Comparison of ENCODE assay signal across 18 mouse cellular contexts in genomic region chr7:101617438-101618165, GRCm38 (mm10). TPM values are rescaled to one million over a fixed set of nuclear protein-coding genes. Genes with fewer than 3 reads are reported as not detected.
DNase-seq lines count a peak whose midpoint lies in the region; ATAC-seq and TF ChIP-seq lines count a peak whose summit lies in the region.
"Had no signal": no experiment of that assay in that cellular context is flagged by ENCODE, and none has a peak within 500 bp of the region (broad histone marks: within the 10 kb centered on the region; RNA-seq: fewer than 3 reads in every experiment).

No protein-coding gene starts in this region.

- H3K9me3 ChIP-seq in hindbrain, embryonic 10.5 days = no peaks in the 10 kb centered on the region
- H3K9me3 ChIP-seq: heart, embryonic 13.5 days; hindbrain, embryonic 15.5 days; limb, embryonic 15.5 days had no signal

- H3K4me3 ChIP-seq in hindbrain, embryonic 10.5 days = no peak overlapping the region
- no peak overlapping the region for H3K4me3 ChIP-seq in gastrocnemius, adult 2 months
- H3K4me3 ChIP-seq: erythroblast, embryonic 14.5 days; heart, embryonic 13.5 days; hindbrain, embryonic 15.5 days; limb, embryonic 15.5 days had no signal

- no peak overlapping the region for H3K27ac ChIP-seq in hindbrain, embryonic 10.5 days
- no peak overlapping the region for H3K27ac ChIP-seq in gastrocnemius, adult 2 months
- H3K27ac ChIP-seq: hindbrain, embryonic 15.5 days; limb, embryonic 15.5 days had no signal

- H3K4me1 ChIP-seq in hindbrain, embryonic 10.5 days (replicated peaks) = no peaks in the 10 kb centered on the region
- H3K4me1 ChIP-seq: hindbrain, embryonic 15.5 days; limb, embryonic 15.5 days had no signal

- H3K27me3 ChIP-seq in hindbrain, embryonic 10.5 days (ENCODE audit: insufficient read depth, poor library complexity, severe bottlenecking) = no peaks in the 10 kb centered on the region
- H3K27me3 ChIP-seq: heart, embryonic 13.5 days; hindbrain, embryonic 15.5 days; limb, embryonic 15.5 days had no signal

- no peak for TF ChIP-seq CTCF in gastrocnemius, adult 2 months (IDR thresholded peaks at IDR 0.05)

- H3K36me3 ChIP-seq in hindbrain, embryonic 10.5 days = no peaks in the 10 kb centered on the region
- H3K36me3 ChIP-seq: heart, embryonic 13.5 days; hindbrain, embryonic 15.5 days; limb, embryonic 15.5 days had no signal

- ATAC-seq in activated CD4-positive, CD25-positive, alpha-beta regulatory T cell, adult 4 months = peak; percentile 29
- ATAC-seq: midbrain, embryonic 16.5 days had no signal

- peak; percentile 78 to 82 for DNase-seq in frontal cortex, adult 2 months (ENCODE audit: extremely low spot score in 1 of 2, low spot score in 1 of 2)
- peak; percentile 35 to 38 for DNase-seq in layer of hippocampus, postnatal 10 days (ENCODE audit: low spot score in 2 of 2)
- DNase-seq in right cerebral cortex, adult 2 months (ENCODE audit: low spot score in 2 of 2) = peak; percentile 74 to 77
- DNase-seq in hindbrain, embryonic 10.5 days (ENCODE audit: low spot score) = no peak
- DNase-seq in gastrocnemius, adult 2 months = no peak
- no peak for DNase-seq in yolk sac, embryonic 10.5 days (ENCODE audit: low spot score)
- DNase-seq: gastrocnemius, postnatal 10 days; kidney, postnatal 10 days; lung, postnatal 10 days had no signal

- WGBS in hindbrain, embryonic 10.5 days = 70% methylated on average over 10 of the region's 10 CpGs

- intact Hi-C loops in gastrocnemius, adult 2 months (cut with DNase I) = no loop called here

RNA-seq across cellular contexts. Expression of gene Art2b, which starts 32.2 kb away (rescaled TPM):
- polyA plus RNA-seq in activated CD4-positive, CD25-positive, alpha-beta regulatory T cell, adult 4 months (2017; shearing (Covaris generic)) = 100 to 1,000 TPM in 1 of 2 experiments, 10 to 100 TPM in 1; 54.4 to 136 TPM
- polyA plus RNA-seq in frontal cortex, adult 2 months (2012; rRNA removed) = not detected in 2 replicates
- total RNA-seq in layer of hippocampus, postnatal 10 days (2021) = not detected
- polyA plus RNA-seq in hindbrain, embryonic 10.5 days (2016; fragmentation: Nextera tagmentation; extraction: Ambion mirVana) = not detected in 2 replicates
- not detected for total RNA-seq in gastrocnemius, adult 2 months (2021)
- total RNA-seq: common myeloid progenitor, adult 5-6 weeks; ES-E14; gastrocnemius, postnatal 10 days had no signal
- polyA plus RNA-seq: erythroblast, embryonic 14.5 days; heart, embryonic 13.5 days; hindbrain, embryonic 15.5 days; limb, embryonic 15.5 days; midbrain, embryonic 16.5 days; neural tube, embryonic 14.5 days had no signal

RNA-seq across cellular contexts. Expression of gene Clpb, which starts 45.8 kb away (rescaled TPM):
- polyA plus RNA-seq in activated CD4-positive, CD25-positive, alpha-beta regulatory T cell, adult 4 months (2017; shearing (Covaris generic)) = 10 to 100 TPM in 1 of 2 experiments, 1 to 10 TPM in 1; 8.8 to 13.3 TPM
- polyA plus RNA-seq in frontal cortex, adult 2 months (2012; rRNA removed) = 36.3 and 45.7 TPM in 2 replicates
- total RNA-seq in layer of hippocampus, postnatal 10 days (2021) = 10 to 100 TPM; 42.8 to 47.1 TPM
- polyA plus RNA-seq in hindbrain, embryonic 10.5 days (2016; fragmentation: Nextera tagmentation; extraction: Ambion mirVana) = 45.0 and 54.9 TPM in 2 replicates
- 10 to 100 TPM; 50.0 to 71.3 TPM for total RNA-seq in gastrocnemius, adult 2 months (2021)

Comparison
In these comparisons a context has a peak if more than half of its experiments do, and no peak if none do; other contexts are left out.
1. DNase-seq: peak in frontal cortex, adult 2 months (2 of 2), layer of hippocampus, postnatal 10 days (2 of 2) and right cerebral cortex, adult 2 months (2 of 2); none in hindbrain, embryonic 10.5 days (single experiment), gastrocnemius, adult 2 months (single experiment) and yolk sac, embryonic 10.5 days (single experiment).
2. RNA of gene Art2b, which starts 32.2 kb away (polyA plus RNA-seq): 54.4 to 136 TPM in activated CD4-positive, CD25-positive, alpha-beta regulatory T cell, adult 4 months; not detected in frontal cortex, adult 2 months and not detected in hindbrain, embryonic 10.5 days; every median in the first group is over 10 times any median in the second.